Mouse (Mus musculus): ENCODE measurements around the gene Rnf220. TPM values are rescaled to one million over a fixed set of nuclear protein-coding genes. Genes with fewer than 3 reads are reported as not detected.
A peak's percentile ranks its signal among the peaks of the same experiment; 100 is the strongest.

The Rnf220 gene
- polyA plus RNA-seq, 1 experiment from 2014 or later = 111 TPM

GRCm38 (mm10) chr4:117518246-117518645, 21.4 kb upstream of the Rnf220 start:
- no peaks in the 10 kb centered on the region for H3K36me3 ChIP-seq
- no peak for ATAC-seq (ENCODE audit: low FRiP score)
- H3K9me3 ChIP-seq (replicated peaks) = no peaks in the 10 kb centered on the region
- WGBS = 94% methylated on average over 4 of the region's 4 CpGs
- no peak overlapping the region for H3K4me2 ChIP-seq (replicated peaks)
- peaks cover 17% of the 10 kb centered on the region; the same call in 1 of the 2 replicates for H3K27me3 ChIP-seq
- no peaks in the 10 kb centered on the region for H3K4me1 ChIP-seq
- no peak overlapping the region for H3K9ac ChIP-seq
- H3K27ac ChIP-seq = no peak overlapping the region
- no peak overlapping the region for H3K4me3 ChIP-seq

GRCm38 (mm10) chr4:117499043-117499442, 2.2 kb upstream of the Rnf220 start:
- WGBS = 88% methylated on average over 8 of the region's 8 CpGs
- Histone ChIP-seq H3K9me3 (replicated peaks) (peaks cover 6% of the 10 kb centered on the region; the same call in 1 of the 2 replicates), H3K36me3 (no peaks in the 10 kb centered on the region), H3K27me3 (peaks cover 53% of the 10 kb centered on the region), H3K4me1 (peaks cover 27% of the 10 kb centered on the region), H3K9ac (no peak overlapping the region), H3K27ac (no peak overlapping the region), H3K4me3 (no peak overlapping the region), H3K4me2 (replicated peaks) (no peak overlapping the region)
- ATAC-seq (ENCODE audit: low FRiP score) = no peak

- Histone ChIP-seq H3K36me3 (no peaks in the 10 kb centered on the region), H3K4me2 (replicated peaks) (peak overlapping the region; percentile 74), H3K4me3 (peak overlapping the region; percentile 49), H3K27me3 (peaks cover 78% of the 10 kb centered on the region), H3K9ac (peak overlapping the region; percentile 66), H3K9me3 (replicated peaks) (no peaks in the 10 kb centered on the region), H3K4me1 (peaks cover 30% of the 10 kb centered on the region), H3K27ac (peak overlapping the region; percentile 83)
- ATAC-seq (ENCODE audit: low FRiP score) = no peak; the same call in 1 of the 2 replicates
- WGBS = under 1% methylated on average over 33 of the region's 33 CpGs
Observed at GRCm38 (mm10) chr4:117495869-117496401, 917 bp downstream of the Rnf220 start.

- peak overlapping the region; percentile 49 for H3K4me3 ChIP-seq
- WGBS = under 1% methylated on average over 46 of the region's 47 CpGs
- H3K9ac ChIP-seq = peak overlapping the region; percentile 75
- H3K27ac ChIP-seq = peak overlapping the region; percentile 86
- no peaks in the 10 kb centered on the region for H3K36me3 ChIP-seq
- ATAC-seq (ENCODE audit: low FRiP score) = peak; percentile 38; the same call in 1 of the 2 replicates
- H3K27me3 ChIP-seq = peaks cover 84% of the 10 kb centered on the region
- H3K4me2 ChIP-seq (replicated peaks) = peak overlapping the region; percentile 74
- H3K9me3 ChIP-seq (replicated peaks) = no peaks in the 10 kb centered on the region
- H3K4me1 ChIP-seq = peaks cover 30% of the 10 kb centered on the region
Observed at GRCm38 (mm10) chr4:117494911-117495501, 1.8 kb downstream of the Rnf220 start.

GRCm38 (mm10) chr4:117493905-117494851, 2.7 kb downstream of the Rnf220 start:
- no peak for ATAC-seq (ENCODE audit: low FRiP score)
- peak overlapping the region; percentile 74 for H3K4me2 ChIP-seq (replicated peaks)
- H3K9ac ChIP-seq = peak overlapping the region; percentile 75
- peak overlapping the region; percentile 86 for H3K27ac ChIP-seq
- H3K27me3 ChIP-seq = peaks cover 88% of the 10 kb centered on the region
- no peaks in the 10 kb centered on the region for H3K9me3 ChIP-seq (replicated peaks)
- WGBS = under 1% methylated on average over 67 of the region's 71 CpGs
- H3K4me1 ChIP-seq = peaks cover 30% of the 10 kb centered on the region
- H3K36me3 ChIP-seq = no peaks in the 10 kb centered on the region
- H3K4me3 ChIP-seq = peak overlapping the region; percentile 49

GRCm38 (mm10) chr4:117493161-117493568, 3.7 kb downstream of the Rnf220 start:
- Histone ChIP-seq H3K4me1 (peaks cover 30% of the 10 kb centered on the region), H3K9ac (peak overlapping the region; percentile 75), H3K4me3 (peak overlapping the region; percentile 49), H3K36me3 (no peaks in the 10 kb centered on the region), H3K4me2 (replicated peaks) (peak overlapping the region; percentile 74), H3K9me3 (replicated peaks) (no peaks in the 10 kb centered on the region), H3K27ac (no peak overlapping the region), H3K27me3 (peaks cover 86% of the 10 kb centered on the region)
- no peak for ATAC-seq (ENCODE audit: low FRiP score)
- WGBS = 4% methylated on average over 17 of the region's 17 CpGs

GRCm38 (mm10) chr4:117491840-117492239, 5.0 kb downstream of the Rnf220 start:
- WGBS = 50% methylated on average over 6 of the region's 6 CpGs
- Histone ChIP-seq H3K4me1 (peaks cover 33% of the 10 kb centered on the region), H3K27ac (no peak overlapping the region), H3K4me3 (no peak overlapping the region), H3K27me3 (peaks cover 89% of the 10 kb centered on the region), H3K9ac (no peak overlapping the region), H3K4me2 (replicated peaks) (peak overlapping the region; percentile 30; the same call in 1 of the 2 replicates), H3K9me3 (replicated peaks) (no peaks in the 10 kb centered on the region), H3K36me3 (no peaks in the 10 kb centered on the region)
- ATAC-seq (ENCODE audit: low FRiP score) = no peak

GRCm38 (mm10) chr4:117489975-117490374, 6.9 kb downstream of the Rnf220 start:
- H3K4me1 ChIP-seq = peaks cover 25% of the 10 kb centered on the region
- peaks cover 92% of the 10 kb centered on the region for H3K27me3 ChIP-seq
- H3K4me2 ChIP-seq (replicated peaks) = no peak overlapping the region
- no peak overlapping the region for H3K27ac ChIP-seq
- ATAC-seq (ENCODE audit: low FRiP score) = no peak
- no peak overlapping the region for H3K4me3 ChIP-seq
- no peaks in the 10 kb centered on the region for H3K9me3 ChIP-seq (replicated peaks)
- WGBS = 84% methylated on average over 14 of the region's 14 CpGs
- no peaks in the 10 kb centered on the region for H3K36me3 ChIP-seq
- H3K9ac ChIP-seq = no peak overlapping the region

- ATAC-seq (ENCODE audit: low FRiP score) = no peak
- Histone ChIP-seq H3K4me2 (replicated peaks) (no peak overlapping the region), H3K36me3 (no peaks in the 10 kb centered on the region), H3K4me3 (no peak overlapping the region), H3K9me3 (replicated peaks) (no peaks in the 10 kb centered on the region), H3K27me3 (peaks cover 92% of the 10 kb centered on the region), H3K4me1 (peaks cover 25% of the 10 kb centered on the region), H3K9ac (no peak overlapping the region), H3K27ac (no peak overlapping the region)
- WGBS = 89% methylated on average over 9 of the region's 9 CpGs
Observed at GRCm38 (mm10) chr4:117489566-117489965, 7.3 kb downstream of the Rnf220 start.

GRCm38 (mm10) chr4:117487471-117487870, 9.4 kb downstream of the Rnf220 start:
- Histone ChIP-seq H3K4me1 (peaks cover 24% of the 10 kb centered on the region), H3K9ac (no peak overlapping the region; the same call in 1 of the 2 replicates), H3K27me3 (peaks cover 89% of the 10 kb centered on the region), H3K36me3 (no peaks in the 10 kb centered on the region), H3K27ac (no peak overlapping the region), H3K9me3 (replicated peaks) (no peaks in the 10 kb centered on the region), H3K4me2 (replicated peaks) (no peak overlapping the region; the same call in 1 of the 2 replicates), H3K4me3 (no peak overlapping the region)
- ATAC-seq (ENCODE audit: low FRiP score) = no peak
- WGBS = 68% methylated on average over 6 of the region's 6 CpGs

- no peak for ATAC-seq (ENCODE audit: low FRiP score)
- H3K27me3 ChIP-seq = peaks cover 86% of the 10 kb centered on the region
- 83% methylated on average over 7 of the region's 7 CpGs for WGBS
- no peak overlapping the region for H3K4me2 ChIP-seq (replicated peaks)
- no peaks in the 10 kb centered on the region for H3K9me3 ChIP-seq (replicated peaks)
- no peak overlapping the region for H3K9ac ChIP-seq
- peaks cover 27% of the 10 kb centered on the region for H3K4me1 ChIP-seq
- H3K4me3 ChIP-seq = no peak overlapping the region
- H3K27ac ChIP-seq = no peak overlapping the region
- no peaks in the 10 kb centered on the region for H3K36me3 ChIP-seq
Observed at GRCm38 (mm10) chr4:117486188-117486587, 10.7 kb downstream of the Rnf220 start.

All from hindbrain, embryonic 12.5 days (tissue).